Mouse (Mus musculus): ENCODE data around the gene Cdk14. TPM values are rescaled to one million over a fixed set of nuclear protein-coding genes. Genes with fewer than 3 reads are reported as not detected.
A peak's percentile ranks its signal among the peaks of the same experiment; 100 is the strongest.

The Cdk14 gene
- polyA plus RNA-seq, 1 experiment from 2014 or later, result 14.4 TPM

DNA sequence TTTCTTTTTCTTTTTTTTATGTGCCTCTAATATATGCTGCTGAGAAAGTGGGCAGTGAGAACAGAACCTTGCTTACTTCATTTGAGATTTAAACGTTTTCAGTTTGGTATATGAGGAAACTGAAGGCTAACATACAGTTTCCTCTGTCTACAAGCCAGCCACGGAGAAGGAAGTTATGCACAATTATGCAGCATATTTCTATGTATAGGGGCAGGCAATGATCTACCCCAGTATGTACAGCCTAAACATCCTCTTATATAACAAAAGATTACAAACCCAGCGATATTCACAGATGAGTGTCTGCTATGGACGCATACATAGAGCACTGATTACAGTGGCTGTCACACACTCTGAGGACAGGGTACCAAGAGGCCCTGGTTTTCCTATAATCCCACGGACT lies 616.4 kb downstream of the Cdk14 start:
- H3K9ac ChIP-seq (ENCODE audit: low read length), result no peak overlapping the region
- H3K4me3 ChIP-seq (replicated peaks; ENCODE audit: low read length), result no peak overlapping the region
- H3K9me3 ChIP-seq (replicated peaks; ENCODE audit: control insufficient read depth, low read length), result no peaks in the 10 kb centered on the region
- H3K4me1 ChIP-seq (ENCODE audit: control insufficient read depth, insufficient read depth, low read length), result no peaks in the 10 kb centered on the region
- no peak overlapping the region for H3K4me2 ChIP-seq (ENCODE audit: low read depth, low read length)
- no peak overlapping the region for H3K27ac ChIP-seq (ENCODE audit: low read length)
- H3K36me3 ChIP-seq (ENCODE audit: control insufficient read depth, insufficient read depth, low read length), result no peaks in the 10 kb centered on the region
- ATAC-seq (ENCODE audit: insufficient read depth, low FRiP score), result no peak
- no peaks in the 10 kb centered on the region for H3K27me3 ChIP-seq (ENCODE audit: control insufficient read depth, insufficient read depth, low read length)
- WGBS, result 69% methylated on average over 5 of the region's 5 CpGs

DNA sequence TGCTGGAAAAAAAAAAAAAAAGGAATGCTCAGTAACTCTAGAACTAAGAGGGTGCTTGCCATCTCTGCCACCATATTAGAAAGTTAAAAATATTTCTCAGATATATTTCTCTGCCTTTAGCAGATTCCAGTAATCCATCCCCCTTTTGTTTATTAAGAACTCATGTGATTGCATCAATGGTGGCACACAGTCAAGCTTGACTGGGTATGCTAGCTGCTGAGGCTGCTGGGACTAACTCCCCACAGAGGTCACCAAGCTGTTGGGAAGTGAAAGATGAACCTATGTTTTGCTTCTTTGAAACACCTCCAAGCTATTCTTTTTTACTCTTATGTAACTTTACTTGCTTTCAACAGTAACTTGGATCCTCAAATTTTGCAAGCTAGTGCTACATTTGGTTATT lies 618.1 kb downstream of the Cdk14 start:
- Histone ChIP-seq H3K4me1 (ENCODE audit: control insufficient read depth, insufficient read depth, low read length) (no peaks in the 10 kb centered on the region), H3K27ac (ENCODE audit: low read length) (no peak overlapping the region), H3K9me3 (replicated peaks; ENCODE audit: control insufficient read depth, low read length) (no peaks in the 10 kb centered on the region), H3K36me3 (ENCODE audit: control insufficient read depth, insufficient read depth, low read length) (no peaks in the 10 kb centered on the region), H3K4me3 (replicated peaks; ENCODE audit: low read length) (no peak overlapping the region), H3K4me2 (ENCODE audit: low read depth, low read length) (no peak overlapping the region), H3K27me3 (ENCODE audit: control insufficient read depth, insufficient read depth, low read length) (no peaks in the 10 kb centered on the region), H3K9ac (ENCODE audit: low read length) (no peak overlapping the region)
- no peak for ATAC-seq (ENCODE audit: insufficient read depth, low FRiP score)

DNA sequence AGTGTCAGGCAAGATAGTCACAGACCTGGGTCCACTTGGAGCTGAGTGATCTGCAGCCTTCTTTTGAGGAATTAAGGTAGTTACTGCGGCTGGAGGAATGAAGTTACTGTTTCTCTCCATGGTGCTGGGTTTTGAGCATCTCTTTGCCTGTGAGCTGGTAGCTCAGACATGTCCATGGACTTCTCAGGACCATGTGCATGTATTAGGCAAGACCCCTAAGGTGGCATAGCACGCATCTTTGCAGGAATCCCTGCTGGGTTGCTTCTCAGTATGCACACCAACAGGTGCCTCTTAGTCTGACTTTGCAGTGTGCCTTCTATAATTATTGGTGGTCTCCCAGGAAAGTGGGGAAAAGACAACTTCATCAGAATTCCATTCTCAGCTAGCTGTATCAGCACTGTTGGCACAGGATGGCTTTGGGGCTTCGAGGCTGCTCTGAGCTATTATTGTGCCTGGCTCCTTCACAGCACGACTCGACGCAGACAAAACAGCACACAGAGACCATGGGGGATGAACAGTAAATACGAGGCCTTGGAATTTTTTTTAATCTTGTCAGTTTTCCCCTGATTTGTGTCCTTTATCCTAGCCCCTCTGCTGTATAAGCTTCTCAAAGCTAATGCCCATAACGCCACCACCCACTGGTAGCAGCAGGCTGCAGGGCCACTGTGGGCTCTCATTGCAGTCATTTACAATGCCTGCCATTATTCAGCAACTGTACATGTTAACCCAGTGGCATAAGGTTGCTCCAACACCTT lies 618.8 kb downstream of the Cdk14 start:
- Histone ChIP-seq H3K27me3 (ENCODE audit: control insufficient read depth, insufficient read depth, low read length) (no peaks in the 10 kb centered on the region), H3K4me3 (replicated peaks; ENCODE audit: low read length) (no peak overlapping the region), H3K4me1 (ENCODE audit: control insufficient read depth, insufficient read depth, low read length) (no peaks in the 10 kb centered on the region), H3K27ac (ENCODE audit: low read length) (no peak overlapping the region), H3K4me2 (ENCODE audit: low read depth, low read length) (no peak overlapping the region), H3K36me3 (ENCODE audit: control insufficient read depth, insufficient read depth, low read length) (no peaks in the 10 kb centered on the region), H3K9me3 (replicated peaks; ENCODE audit: control insufficient read depth, low read length) (no peaks in the 10 kb centered on the region), H3K9ac (ENCODE audit: low read length) (no peak overlapping the region)
- WGBS, result 83% methylated on average over 8 of the region's 8 CpGs
- no peak for ATAC-seq (ENCODE audit: insufficient read depth, low FRiP score)

DNA sequence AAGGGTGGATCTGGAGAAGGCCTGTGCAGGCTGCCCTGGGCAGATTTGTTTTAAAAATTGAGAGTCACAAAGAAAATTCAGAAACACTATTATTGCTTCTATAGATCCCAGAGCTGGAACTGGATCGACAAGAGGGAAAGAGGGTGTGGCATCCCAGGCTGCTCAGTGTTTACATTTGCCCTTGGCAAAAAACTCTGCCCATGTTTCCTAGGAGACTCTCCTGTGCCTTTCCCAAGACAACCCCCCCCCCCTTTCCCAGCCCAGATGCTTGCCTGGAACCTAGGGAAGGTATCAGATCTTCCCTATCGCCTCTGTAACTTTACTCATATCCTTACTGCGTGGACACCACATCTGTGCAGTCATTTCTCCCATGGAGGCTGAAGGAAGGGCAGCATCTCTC lies 628.9 kb downstream of the Cdk14 start:
- peak; percentile 74 for ATAC-seq (ENCODE audit: insufficient read depth, low FRiP score)
- Histone ChIP-seq H3K36me3 (ENCODE audit: control insufficient read depth, insufficient read depth, low read length) (no peaks in the 10 kb centered on the region), H3K9me3 (replicated peaks; ENCODE audit: control insufficient read depth, low read length) (no peaks in the 10 kb centered on the region)

DNA sequence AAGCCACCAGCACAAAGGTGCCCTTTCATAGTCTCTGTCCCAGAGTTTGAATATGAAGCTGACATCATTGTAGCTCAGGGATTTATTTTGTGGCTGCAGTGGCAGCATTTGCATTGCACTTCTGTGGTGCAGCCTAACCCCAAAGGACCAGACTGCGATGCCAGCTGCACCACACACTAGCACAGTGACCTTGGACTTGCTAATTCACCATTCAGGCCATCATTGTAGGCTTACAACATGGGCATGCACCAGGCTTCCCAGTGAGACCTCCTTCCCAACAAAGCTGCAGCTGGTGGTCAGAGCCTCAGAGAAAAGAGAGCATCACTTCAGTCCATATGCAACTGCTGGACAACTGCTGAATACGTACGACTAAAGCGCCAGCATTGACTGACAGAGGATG lies 629.8 kb downstream of the Cdk14 start:
- no peak overlapping the region for H3K4me3 ChIP-seq (replicated peaks; ENCODE audit: low read length)
- no peak overlapping the region for H3K4me2 ChIP-seq (ENCODE audit: low read depth, low read length)
- H3K27ac ChIP-seq (ENCODE audit: low read length), result no peak overlapping the region
- H3K4me1 ChIP-seq (ENCODE audit: control insufficient read depth, insufficient read depth, low read length), result peaks cover 3% of the 10 kb centered on the region; the same call in 1 of the 2 replicates
- no peaks in the 10 kb centered on the region for H3K9me3 ChIP-seq (replicated peaks; ENCODE audit: control insufficient read depth, low read length)
- no peak for ATAC-seq (ENCODE audit: insufficient read depth, low FRiP score)
- no peaks in the 10 kb centered on the region for H3K36me3 ChIP-seq (ENCODE audit: control insufficient read depth, insufficient read depth, low read length)
- H3K27me3 ChIP-seq (ENCODE audit: control insufficient read depth, insufficient read depth, low read length), result no peaks in the 10 kb centered on the region
- 89% methylated on average over 4 of the region's 4 CpGs for WGBS
- no peak overlapping the region for H3K9ac ChIP-seq (ENCODE audit: low read length)

More for the DNA sequence above, 628.9 kb downstream of the Cdk14 start:
- whole genome bisulfite sequencing, result 45% methylated on average over 3 of the region's 3 CpGs
- Histone ChIP-seq H3K27ac (ENCODE audit: low read length) (no peak overlapping the region), H3K4me3 (replicated peaks; ENCODE audit: low read length) (no peak overlapping the region), H3K4me2 (ENCODE audit: low read depth, low read length) (no peak overlapping the region), H3K9ac (ENCODE audit: low read length) (no peak overlapping the region), H3K27me3 (ENCODE audit: control insufficient read depth, insufficient read depth, low read length) (no peaks in the 10 kb centered on the region), H3K4me1 (ENCODE audit: control insufficient read depth, insufficient read depth, low read length) (peaks cover 3% of the 10 kb centered on the region; the same call in 1 of the 2 replicates)

DNA sequence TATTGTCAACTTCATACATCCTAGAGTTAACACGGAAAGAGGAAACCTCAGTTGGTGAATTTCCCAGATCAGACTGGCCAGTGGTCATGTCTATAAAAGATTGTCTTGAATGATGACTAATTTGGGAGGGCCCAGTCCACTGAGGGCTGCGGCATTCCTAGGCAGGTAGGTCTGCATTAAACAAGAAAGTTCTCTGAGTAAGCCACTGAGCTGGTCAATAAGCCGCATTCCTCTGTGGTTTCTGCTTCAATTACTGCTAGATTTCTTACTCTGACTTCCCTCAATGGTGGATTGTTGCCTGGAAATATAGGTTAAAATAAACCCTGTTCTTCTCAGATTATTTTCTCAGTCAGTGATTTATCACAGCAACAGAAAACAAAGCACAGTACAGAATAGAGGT lies 631.6 kb downstream of the Cdk14 start:
- WGBS, result 81% methylated on average over 3 of the region's 3 CpGs
- Histone ChIP-seq H3K27me3 (ENCODE audit: control insufficient read depth, insufficient read depth, low read length) (no peaks in the 10 kb centered on the region), H3K36me3 (ENCODE audit: control insufficient read depth, insufficient read depth, low read length) (no peaks in the 10 kb centered on the region), H3K9me3 (replicated peaks; ENCODE audit: control insufficient read depth, low read length) (no peaks in the 10 kb centered on the region), H3K4me1 (ENCODE audit: control insufficient read depth, insufficient read depth, low read length) (peaks cover 3% of the 10 kb centered on the region; the same call in 1 of the 2 replicates), H3K4me3 (replicated peaks; ENCODE audit: low read length) (no peak overlapping the region), H3K9ac (ENCODE audit: low read length) (no peak overlapping the region), H3K4me2 (ENCODE audit: low read depth, low read length) (no peak overlapping the region), H3K27ac (ENCODE audit: low read length) (no peak overlapping the region)
- ATAC-seq (ENCODE audit: insufficient read depth, low FRiP score), result no peak

DNA sequence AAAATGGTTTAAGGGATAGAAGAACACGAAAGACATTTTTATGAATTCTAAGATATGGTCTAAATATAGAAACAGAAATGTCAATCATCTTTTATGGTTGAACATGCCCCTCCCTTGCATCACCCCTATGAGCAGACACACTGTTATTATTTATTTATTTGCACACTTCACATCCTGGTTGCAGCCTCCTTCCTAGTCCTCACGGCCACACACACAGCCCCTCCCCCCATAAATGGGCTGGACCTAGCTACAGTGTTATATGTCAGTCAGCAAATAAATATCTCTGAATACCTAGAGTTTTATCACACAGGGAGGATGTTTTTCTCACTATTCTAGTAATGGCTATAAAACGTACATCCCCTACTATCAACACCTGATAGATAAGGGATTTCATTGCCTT lies 633.3 kb downstream of the Cdk14 start:
- peaks cover 3% of the 10 kb centered on the region; the same call in 1 of the 2 replicates for H3K4me1 ChIP-seq (ENCODE audit: control insufficient read depth, insufficient read depth, low read length)
- H3K9me3 ChIP-seq (replicated peaks; ENCODE audit: control insufficient read depth, low read length), result no peaks in the 10 kb centered on the region
- H3K4me3 ChIP-seq (replicated peaks; ENCODE audit: low read length), result no peak overlapping the region
- H3K4me2 ChIP-seq (ENCODE audit: low read depth, low read length), result no peak overlapping the region
- ATAC-seq (ENCODE audit: insufficient read depth, low FRiP score), result no peak
- no peak overlapping the region for H3K27ac ChIP-seq (ENCODE audit: low read length)
- H3K27me3 ChIP-seq (ENCODE audit: control insufficient read depth, insufficient read depth, low read length), result no peaks in the 10 kb centered on the region
- WGBS, result 60% methylated on average over 3 of the region's 3 CpGs
- H3K9ac ChIP-seq (ENCODE audit: low read length), result no peak overlapping the region
- H3K36me3 ChIP-seq (ENCODE audit: control insufficient read depth, insufficient read depth, low read length), result no peaks in the 10 kb centered on the region

DNA sequence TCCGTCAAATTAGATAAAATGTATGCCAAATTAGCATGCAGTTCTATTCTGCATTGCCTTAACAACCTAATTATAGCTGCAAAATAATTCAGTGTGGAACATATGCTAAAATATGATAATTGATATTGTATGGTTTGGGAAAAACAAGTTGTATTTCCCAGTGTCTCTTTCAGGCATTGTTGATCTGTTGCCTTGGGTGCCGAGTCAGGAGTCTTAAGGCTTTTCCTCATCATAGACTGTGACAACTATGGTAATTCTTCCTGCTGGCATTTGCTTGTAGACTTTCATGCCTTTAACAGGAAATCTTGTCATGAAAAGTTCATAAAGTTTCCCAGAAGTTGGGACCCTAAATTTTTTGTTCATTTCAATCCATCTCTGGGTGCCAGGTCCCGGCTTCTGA lies 641.8 kb downstream of the Cdk14 start:
- Histone ChIP-seq H3K4me3 (replicated peaks; ENCODE audit: low read length) (no peak overlapping the region), H3K27ac (ENCODE audit: low read length) (no peak overlapping the region), H3K27me3 (ENCODE audit: control insufficient read depth, insufficient read depth, low read length) (no peaks in the 10 kb centered on the region), H3K9ac (ENCODE audit: low read length) (no peak overlapping the region), H3K4me1 (ENCODE audit: control insufficient read depth, insufficient read depth, low read length) (no peaks in the 10 kb centered on the region), H3K9me3 (replicated peaks; ENCODE audit: control insufficient read depth, low read length) (no peaks in the 10 kb centered on the region), H3K36me3 (ENCODE audit: control insufficient read depth, insufficient read depth, low read length) (no peaks in the 10 kb centered on the region), H3K4me2 (ENCODE audit: low read depth, low read length) (no peak overlapping the region)
- 88% methylated on average over 3 of the region's 3 CpGs for WGBS
- no peak for ATAC-seq (ENCODE audit: insufficient read depth, low FRiP score)

DNA sequence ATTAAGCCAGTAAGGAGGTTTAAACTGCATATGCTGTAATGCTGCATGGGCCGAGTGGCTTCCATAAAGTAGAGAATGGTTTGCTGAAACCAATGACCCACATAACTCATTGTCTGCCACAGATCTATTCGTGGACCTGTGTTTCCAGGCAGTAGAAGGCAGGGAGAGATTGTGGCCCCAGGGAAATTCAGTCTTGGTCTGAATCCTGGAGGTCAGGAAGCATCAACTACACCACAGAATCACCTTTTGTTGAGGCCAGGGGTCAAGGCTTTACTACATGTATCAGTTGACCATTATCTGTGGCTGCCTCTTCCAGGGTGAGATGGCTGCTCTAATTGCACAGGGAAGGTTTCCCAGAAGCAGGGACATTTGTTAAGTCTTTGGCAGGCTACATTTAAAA lies 643.6 kb downstream of the Cdk14 start:
- no peaks in the 10 kb centered on the region for H3K9me3 ChIP-seq (replicated peaks; ENCODE audit: control insufficient read depth, low read length)
- no peaks in the 10 kb centered on the region for H3K4me1 ChIP-seq (ENCODE audit: control insufficient read depth, insufficient read depth, low read length)
- no peak overlapping the region for H3K4me2 ChIP-seq (ENCODE audit: low read depth, low read length)
- H3K4me3 ChIP-seq (replicated peaks; ENCODE audit: low read length), result no peak overlapping the region
- whole genome bisulfite sequencing, result 40% methylated on average over 2 of the region's 2 CpGs
- no peak overlapping the region for H3K27ac ChIP-seq (ENCODE audit: low read length)
- no peaks in the 10 kb centered on the region for H3K36me3 ChIP-seq (ENCODE audit: control insufficient read depth, insufficient read depth, low read length)
- no peak for ATAC-seq (ENCODE audit: insufficient read depth, low FRiP score)
- no peak overlapping the region for H3K9ac ChIP-seq (ENCODE audit: low read length)
- no peaks in the 10 kb centered on the region for H3K27me3 ChIP-seq (ENCODE audit: control insufficient read depth, insufficient read depth, low read length)

Measured in stomach, embryonic 16.5 days (tissue).